Mouse (Mus musculus) CH12.LX (cell line): Measurements from ENCODE around the gene Nat9. TPM values are rescaled to one million over a fixed set of nuclear protein-coding genes. Genes with fewer than 3 reads are reported as not detected.

Experiments used
- DNase-seq: peaks from one replicate; pipeline ENCODE4 v3.0.0-alpha.2; 2013; ENCODE audit errors: extremely low read depth
- H3K27ac ChIP-seq: 2 replicates; pipeline ENCODE4 v1.5.1; 2012; ENCODE audit warnings: low read depth, mild to moderate bottlenecking, control low read depth, moderate library complexity; ENCODE audit not compliant: insufficient read depth
- H3K27me3 ChIP-seq: replicated peaks from 2 replicates; pipeline ENCODE3; 2012; ENCODE audit warnings: inconsistent platforms
- H3K36me3 ChIP-seq, 2 experiments: replicated peaks in 1 of 2; 2 replicates each; pipeline versions ENCODE3 to v1.6.1; 2012; ENCODE audit warnings: inconsistent platforms in 1 of 2, low read length in 1 of 2, mild to moderate bottlenecking in 1 of 2, mixed read lengths in 1 of 2, moderate library complexity in 1 of 2; ENCODE audit not compliant: control insufficient read depth in 1 of 2, insufficient read depth in 1 of 2
- H3K4me1 ChIP-seq, 2 experiments: 2 replicates each; pipeline ENCODE4 v1.6.1; 2012; ENCODE audit warnings: inconsistent platforms in 1 of 2, moderate library complexity in 1 of 2; ENCODE audit not compliant: insufficient read depth in 2 of 2, control insufficient read depth in 1 of 2
- H3K4me2 ChIP-seq: 2 replicates; pipeline ENCODE4 v1.6.1; 2012; ENCODE audit warnings: low read depth, mild to moderate bottlenecking, control low read depth; ENCODE audit not compliant: poor library complexity, insufficient read depth, severe bottlenecking
- H3K4me3 ChIP-seq, 3 experiments: fragments of 150-350 bp in 1 of 3; sonication (generic) in 1 of 3; replicated peaks in 1 of 3; 2 replicates each; pipeline versions ENCODE3 to v1.5.1; 2011 to 2012; ENCODE audit warnings: low read depth in 2 of 3, low read length in 2 of 3, mild to moderate bottlenecking in 2 of 3, moderate library complexity in 2 of 3, control low read depth in 1 of 3, improper control_type of control experiment in 1 of 3, inconsistent platforms in 1 of 3, mixed read lengths in 1 of 3; ENCODE audit not compliant: poor library complexity in 1 of 3
- H3K79me2 ChIP-seq: replicated peaks from 2 replicates; pipeline ENCODE4 v1.6.1; 2012; ENCODE audit warnings: mild to moderate bottlenecking, moderate library complexity; ENCODE audit not compliant: control insufficient read depth, poor library complexity, insufficient read depth, severe bottlenecking; ENCODE audit errors: extremely low read depth
- H3K9ac ChIP-seq: 2 replicates; pipeline ENCODE4 v1.6.1; 2012; ENCODE audit warnings: low read depth, mild to moderate bottlenecking, control low read depth, moderate library complexity; ENCODE audit not compliant: insufficient read depth
- H3K9me3 ChIP-seq: replicated peaks from 2 replicates; pipeline ENCODE3; 2012; ENCODE audit warnings: low read length, inconsistent platforms, mixed read lengths
- BHLHE40 ChIP-seq: IDR thresholded peaks from 2 replicates; pipeline ENCODE4 v1.6.1; 2011; ENCODE audit warnings: mild to moderate bottlenecking, low read depth, low read length, improper control_type of control experiment
- CHD2 ChIP-seq: IDR thresholded peaks from 2 replicates; pipeline ENCODE4 v1.6.1; 2011; ENCODE audit warnings: low read length, improper control_type of control experiment
- E2F4 ChIP-seq: IDR thresholded peaks from 2 replicates; pipeline ENCODE4 v1.6.1; 2011; ENCODE audit warnings: low read depth, low read length, improper control_type of control experiment; ENCODE audit not compliant: insufficient replicate concordance
- ELF1 ChIP-seq: IDR thresholded peaks from 2 replicates; pipeline ENCODE4 v1.6.1; 2014; ENCODE audit warnings: low read depth, mild to moderate bottlenecking, inconsistent platforms, low read length, improper control_type of control experiment
- HCFC1 ChIP-seq: IDR thresholded peaks from 2 replicates; pipeline ENCODE4 v1.6.1; 2012; ENCODE audit warnings: low read depth, mild to moderate bottlenecking, inconsistent platforms, low read length, improper control_type of control experiment
- MAFK ChIP-seq: IDR thresholded peaks from 2 replicates; pipeline ENCODE4 v1.6.1; 2011; ENCODE audit warnings: low read length, improper control_type of control experiment; ENCODE audit not compliant: insufficient replicate concordance
- MAZ ChIP-seq: IDR thresholded peaks from 2 replicates; pipeline ENCODE4 v1.6.1; 2012; ENCODE audit warnings: low read depth, mild to moderate bottlenecking, inconsistent platforms, low read length, improper control_type of control experiment, moderate library complexity
- MXI1 ChIP-seq: IDR thresholded peaks from 2 replicates; pipeline ENCODE4 v1.6.1; 2011; ENCODE audit warnings: mild to moderate bottlenecking, low read depth, low read length, improper control_type of control experiment
- MYC ChIP-seq: IDR thresholded peaks from 2 replicates; pipeline ENCODE4 v1.6.1; 2011; ENCODE audit warnings: low read depth, mild to moderate bottlenecking, improper control_type of control experiment, low read length
- NELFE ChIP-seq: IDR thresholded peaks from 2 replicates; pipeline ENCODE4 v1.6.1; 2011; ENCODE audit warnings: low read depth, low read length, improper control_type of control experiment
- PAX5 ChIP-seq: IDR thresholded peaks from 2 replicates; pipeline ENCODE4 v1.6.1; 2012; ENCODE audit warnings: low read length, inconsistent platforms, mixed read lengths
- POLR2AphosphoS2 ChIP-seq: IDR thresholded peaks from 2 replicates; pipeline ENCODE4 v1.6.1; 2011; ENCODE audit warnings: low read depth, low read length, improper control_type of control experiment
- SIN3A ChIP-seq: IDR thresholded peaks from 2 replicates; pipeline ENCODE4 v1.6.1; 2012; ENCODE audit warnings: low read length, improper control_type of control experiment, inconsistent platforms
- USF1 ChIP-seq: IDR thresholded peaks from 2 replicates; pipeline ENCODE4 v1.6.1; 2014; ENCODE audit warnings: low read depth, mild to moderate bottlenecking, inconsistent platforms, low read length, improper control_type of control experiment
- USF2 ChIP-seq: conservative IDR thresholded peaks from 2 replicates; pipeline ENCODE4 v1.6.1; 2011; ENCODE audit warnings: low read depth, low read length, improper control_type of control experiment
- ZC3H11A ChIP-seq: IDR thresholded peaks from 2 replicates; pipeline ENCODE4 v1.6.1; 2012; ENCODE audit warnings: low read depth, mild to moderate bottlenecking, inconsistent platforms, low read length, improper control_type of control experiment
- dilution Hi-C: fragments of 300-500 bp; cut with MboI; formaldehyde crosslinking; loops from 2 replicates; pipeline ENCODE4 v1.14.3; 2020; ENCODE audit warnings: low sequenced_read_pairs; ENCODE audit not compliant: extremely low pct_unique_long_range_greater_than_20kb, extremely low pct_ligation_motif_present
- in situ Hi-C: fragments of 300-500 bp; cut with MboI; formaldehyde crosslinking; loops from 3 replicates; pipeline ENCODE4 v1.14.3; 2019; ENCODE audit warnings: low sequenced_read_pairs, low pct_ligation_motif_present, low pct_unique_long_range_greater_than_20kb, mixed read lengths
- polyA plus RNA-seq: library from polyadenylated mRNA; unstranded; fragments of >175 nt; gene quantifications from 2 replicates; pipeline ENCODE4 v1.2.1, GENCODE M21; 2012; ENCODE audit warnings: low read depth; ENCODE audit not compliant: insufficient read length
- total RNA-seq, 2 experiments: library from RNA; depleted of rRNA; stranded (reverse); fragments of 300-350 nt in 1 of 2; fragments of >200 nt in 1 of 2; gene quantifications; 2 replicates each; pipeline ENCODE4 v1.2.3; 2012 to 2014

Nat9 gene
- total and polyA plus RNA-seq, 3 experiments: 24.1 to 74.0 (median 30.6) TPM

DNA sequence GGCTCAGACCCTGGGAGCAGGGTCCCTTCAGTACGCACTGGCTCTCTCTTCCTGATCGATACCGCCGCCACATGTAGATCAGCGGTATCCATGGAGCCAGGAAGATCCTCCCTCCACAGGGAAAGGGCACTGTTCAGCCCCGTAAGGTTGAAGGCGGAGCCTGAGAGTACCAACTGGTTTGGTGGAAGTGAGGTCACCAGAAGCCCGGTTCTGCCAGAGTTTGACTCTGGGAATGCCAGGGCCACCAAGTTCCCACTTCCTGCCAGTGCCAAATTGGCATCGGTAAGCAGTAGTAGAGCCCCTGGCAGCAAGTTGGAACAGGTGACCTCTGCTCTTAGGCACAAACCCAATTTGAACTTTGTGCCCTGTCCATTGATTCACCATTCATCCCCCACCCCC, 22.7 kb downstream of the Nat9 start:
- Histone ChIP-seq H3K9me3 (no peaks in the 10 kb centered on the region), H3K27me3 (no peaks in the 10 kb centered on the region), H3K4me3 (peak overlapping the region; percentile 69 to 98 (median 86)), H3K36me3 (peaks cover 7 to 42% of the 10 kb centered on the region in 2 experiments), H3K27ac (no peak overlapping the region), H3K79me2 (peaks cover 40% of the 10 kb centered on the region), H3K4me1 (peaks cover 16 to 49% of the 10 kb centered on the region in 2 experiments), H3K4me2 (peak overlapping the region; percentile 77), H3K9ac (peak overlapping the region; percentile 46)
- 0 out of 2 replicates have a peak, but pooled peaks have one; percentile 17 for TF ChIP-seq MAZ
- TF ChIP-seq PAX5: no peak
- no peak for TF ChIP-seq MAFK
- TF ChIP-seq POLR2AphosphoS2: no peak
- DNase-seq: no peak
- in situ Hi-C loops (loop anchor here (5.0 kb wide), 3 partner anchors 32 to 107 kb away; no protein-coding TSS in a partner anchor), dilution Hi-C loops (no loop called here)

DNA sequence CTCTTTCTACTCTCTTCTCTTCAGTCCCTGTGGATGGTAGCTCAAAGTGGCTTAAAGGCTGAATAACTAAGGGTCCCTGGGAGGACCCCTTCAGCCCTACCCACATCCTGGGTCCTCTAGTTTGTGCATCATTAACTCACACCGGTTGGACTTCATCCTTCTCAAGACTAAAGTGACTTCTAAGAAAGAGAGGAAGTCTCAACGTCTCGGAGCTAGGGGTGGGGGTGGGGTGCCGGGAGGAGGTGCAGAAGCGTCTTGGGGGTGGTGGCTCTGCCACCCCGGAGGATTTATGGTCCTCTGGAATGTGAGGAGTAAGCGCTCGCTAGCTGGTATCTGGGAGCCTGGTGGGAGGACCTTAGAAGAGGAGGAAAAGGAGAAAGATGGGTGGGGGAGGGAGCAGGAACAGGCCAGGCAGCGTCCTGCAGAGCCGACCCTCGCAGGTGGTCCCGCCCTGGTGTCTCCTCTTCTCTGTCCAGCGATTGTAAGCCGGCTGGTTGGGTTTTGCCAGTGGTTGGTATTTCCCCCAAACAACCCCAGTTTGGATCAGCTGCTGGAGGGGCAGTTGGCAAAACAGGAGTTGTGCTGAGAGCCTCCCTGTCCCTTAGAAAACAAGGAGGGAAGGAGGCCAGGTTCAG, 23.2 kb downstream of the Nat9 start:
- peaks cover 2% of the 10 kb centered on the region for H3K9me3 ChIP-seq
- dilution Hi-C loops: no loop called here
- H3K4me3 ChIP-seq: peak overlapping the region; percentile 69 to 98 (median 86)
- H3K9ac ChIP-seq: peak overlapping the region; percentile 46
- H3K4me1 ChIP-seq: peaks cover 16 to 49% of the 10 kb centered on the region in 2 experiments
- H3K4me2 ChIP-seq: peak overlapping the region; percentile 77
- DNase-seq: no peak
- in situ Hi-C loops: loop anchor here (5.0 kb wide), 3 partner anchors 33 to 108 kb away; no protein-coding TSS in a partner anchor
- H3K36me3 ChIP-seq: peaks cover 7 to 39% of the 10 kb centered on the region in 2 experiments
- TF ChIP-seq BHLHE40 (0 out of 2 replicates have a peak, but pooled peaks have one; percentile 20), MYC (no peak), USF2 (no peak), ZC3H11A (no peak), MXI1 (peak; percentile 59), HCFC1 (no peak), CHD2 (peak; percentile 92), E2F4 (no peak), SIN3A (peak; percentile 52), NELFE (no peak), USF1 (no peak), ELF1 (peak; percentile 36; the same call in 1 of the 2 replicates)
- H3K79me2 ChIP-seq: peaks cover 40% of the 10 kb centered on the region
- no peak overlapping the region for H3K27ac ChIP-seq
- no peaks in the 10 kb centered on the region for H3K27me3 ChIP-seq
